Mouse (Mus musculus) G1E (cell line): ENCODE data around the gene Rnf144a. TPM values are rescaled to one million over a fixed set of nuclear protein-coding genes. Genes with fewer than 3 reads are reported as not detected.

Source experiments
- ATAC-seq: 2 replicates; pipeline ENCODE4 v1.8.0; 2016; ENCODE audit warnings: mild to moderate bottlenecking; ENCODE audit not compliant: insufficient number of reproducible peaks, poor library complexity, low FRiP score, severe bottlenecking; ENCODE audit errors: extremely low read depth
- DNase-seq: peaks from one replicate; pipeline ENCODE4 v3.0.0; 2012; ENCODE audit warnings: low spot score
- H3K27me3 ChIP-seq: 2 replicates; pipeline ENCODE4 v1.6.1; 2012; ENCODE audit warnings: mild to moderate bottlenecking, low read length, inconsistent platforms; ENCODE audit not compliant: insufficient read depth
- H3K36me3 ChIP-seq: replicated peaks from 2 replicates; pipeline ENCODE3; 2012; ENCODE audit warnings: mild to moderate bottlenecking, inconsistent platforms
- H3K4me1 ChIP-seq: 2 replicates; pipeline ENCODE4 v1.6.1; 2012; ENCODE audit warnings: low read depth, low read length, inconsistent platforms, mixed read lengths; ENCODE audit not compliant: insufficient read depth
- H3K4me3 ChIP-seq: 2 replicates; pipeline ENCODE4 v1.5.1; 2012; ENCODE audit warnings: low read depth, mild to moderate bottlenecking, inconsistent platforms, low read length, moderate library complexity, mixed read lengths
- H3K9me3 ChIP-seq: replicated peaks from 2 replicates; pipeline ENCODE4 v1.6.1; 2012; ENCODE audit warnings: inconsistent platforms
- CTCF ChIP-seq: IDR thresholded peaks from 2 replicates; pipeline ENCODE4 v1.5.1; 2012; ENCODE audit warnings: low read depth, low read length, inconsistent platforms, mixed read lengths
- GATA1 ChIP-seq: IDR thresholded peaks from 2 replicates; pipeline ENCODE4 v1.6.1; 2012; ENCODE audit warnings: borderline replicate concordance, low read length, inconsistent platforms, mixed read lengths
- GATA2 ChIP-seq: IDR thresholded peaks from 2 replicates; pipeline ENCODE4 v1.6.1; 2012; ENCODE audit warnings: low read depth, low read length, inconsistent platforms, borderline replicate concordance
- POLR2AphosphoS5 ChIP-seq: IDR thresholded peaks from 2 replicates; pipeline ENCODE4 v1.6.1; 2012; ENCODE audit warnings: low read depth, low read length, inconsistent platforms; ENCODE audit not compliant: insufficient replicate concordance
- TAL1 ChIP-seq: conservative IDR thresholded peaks from 2 replicates; pipeline ENCODE4 v1.6.1; 2012; ENCODE audit warnings: low read depth, low read length, inconsistent platforms, mixed read lengths
- polyA plus RNA-seq: library from polyadenylated mRNA; stranded (reverse); fragments of >175 nt; gene quantifications from 2 replicates; pipeline ENCODE4 v1.2.3, GENCODE M21; 2012
- total RNA-seq, 2 experiments: library from RNA; stranded (forward) in 1 of 2; stranded (reverse) in 1 of 2; fragments of 200-1000 nt in 1 of 2; fragments of >200 nt in 1 of 2; fragmentation: Nextera tagmentation in 1 of 2; gene quantifications; 2 replicates each; pipeline ENCODE4 v1.2.3; 2014 to 2017

Gene Rnf144a
- total and polyA plus RNA-seq, 3 experiments: 0.22 TPM; not detected in 2

GRCm38 (mm10) chr12:26276556-26276955, 138.5 kb downstream of the Rnf144a start:
- Histone ChIP-seq H3K36me3 (no peaks in the 10 kb centered on the region), H3K4me3 (no peak overlapping the region), H3K4me1 (no peaks in the 10 kb centered on the region), H3K27me3 (no peaks in the 10 kb centered on the region), H3K9me3 (peaks cover 37% of the 10 kb centered on the region)
- ATAC-seq (no peak), DNase-seq (no peak)
- TF ChIP-seq GATA1: no peak
- TF ChIP-seq POLR2AphosphoS5: no peak
- TF ChIP-seq CTCF: no peak
- no peak for TF ChIP-seq GATA2
- no peak for TF ChIP-seq TAL1

Other genes with a start within 250 kb of the Rnf144a start
- 15.9 TPM in 1 of 2 replicates, not detected in the other for gene Rsad2, start 41.2 kb upstream of the Rnf144a start, total RNA-seq (2014; fragmentation: Nextera tagmentation)
- 0.05 and 0.06 TPM in 2 replicates for gene Rsad2, start 41.2 kb upstream of the Rnf144a start, total RNA-seq (2017)
- not detected in 2 replicates for gene Rsad2, start 41.2 kb upstream of the Rnf144a start, polyA plus RNA-seq
- gene Cmpk2, start 54.0 kb upstream of the Rnf144a start, total RNA-seq (2014; fragmentation: Nextera tagmentation): not detected in 2 replicates
- 0.11 and 0.23 TPM in 2 replicates for gene Cmpk2, start 54.0 kb upstream of the Rnf144a start, total RNA-seq (2017)
- gene Cmpk2, start 54.0 kb upstream of the Rnf144a start, polyA plus RNA-seq: not detected in 2 replicates